1 mouse cellular context compared by ENCODE assay signal in genomic region chr1:154841057-154841630, GRCm38 (mm10).
TF ChIP-seq lines count a peak whose summit lies in the region.

No protein-coding gene starts in this region.

TF ChIP-seq in CH12.LX, 34 proteins besides CTCF, POLR2A, EP300 and RAD21 (continued from another document):
- TF ChIP-seq BHLHE40 (IDR thresholded peaks at IDR 0.05; ENCODE audit: low read depth, low read length) (peak; percentile 87), SMC3 (IDR thresholded peaks at IDR 0.05; ENCODE audit: low read depth, low read length) (no peak), MYC (IDR thresholded peaks at IDR 0.05; ENCODE audit: low read depth, low read length) (peak; percentile 82), UBTF (IDR thresholded peaks at IDR 0.05; ENCODE audit: low read depth, low read length) (no peak), CHD2 (IDR thresholded peaks at IDR 0.05; ENCODE audit: low read length) (peak; percentile 88), TCF12 (IDR thresholded peaks at IDR 0.05; ENCODE audit: low read depth, low read length) (peak; percentile 96), RCOR1 (conservative IDR thresholded peaks at IDR 0.05; ENCODE audit: low read depth, low read length) (peak; percentile 86), USF1 (IDR thresholded peaks at IDR 0.05; ENCODE audit: low read depth, low read length) (peak; percentile 70), MEF2A (IDR thresholded peaks at IDR 0.05; ENCODE audit: borderline replicate concordance, low read depth, low read length) (peak; percentile 86)
TF ChIP-seq in CH12.LX: peak in this region for 19.
